Comparison of ENCODE assay signal across 12 mouse cellular contexts in the genomic region with DNA sequence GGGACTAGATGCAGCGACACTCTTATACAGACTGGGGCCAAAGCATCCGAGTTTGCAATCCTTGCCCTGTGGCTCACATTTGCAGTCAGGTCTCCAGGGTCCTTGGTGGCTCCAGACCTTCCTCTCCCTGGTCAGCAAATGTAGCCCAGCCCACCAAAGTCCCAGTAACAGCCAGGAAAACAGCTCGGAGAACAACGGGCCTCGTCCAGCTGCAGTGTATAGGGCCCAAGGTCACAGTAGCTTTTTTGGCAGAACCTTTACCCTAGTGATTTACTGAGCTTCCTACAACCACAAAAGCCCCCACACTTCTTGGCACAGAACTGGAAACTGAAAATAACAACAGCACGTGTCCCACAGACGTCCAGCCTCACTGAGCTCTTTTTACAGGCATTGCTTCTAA. TPM values are rescaled to one million over a fixed set of nuclear protein-coding genes. Genes with fewer than 3 reads are reported as not detected.
DNase-seq lines count a peak whose midpoint lies in the region; ATAC-seq and TF ChIP-seq lines count a peak whose summit lies in the region.
"Had no signal": no experiment of that assay in that cellular context is flagged by ENCODE, and none has a peak within 500 bp of the region (broad histone marks: within the 10 kb centered on the region; RNA-seq: fewer than 3 reads in every experiment).

No protein-coding gene starts in this region.

- H3K4me1 ChIP-seq in kidney, embryonic 14.5 days (ENCODE audit: control insufficient read depth, insufficient read depth, low read length), result no peaks in the 10 kb centered on the region; the same call in 1 of the 2 replicates
- H3K4me1 ChIP-seq in lung, postnatal 0 days (ENCODE audit: insufficient read depth, low read depth, low read length), result no peaks in the 10 kb centered on the region

- no peak for DNase-seq in kidney, adult 18-20 months
- peak; percentile 38 for DNase-seq in lung, postnatal 0 days (ENCODE audit: low spot score)
- DNase-seq in lung, postnatal 4 days, result no peak
- peak; percentile 53 to 82 for DNase-seq in heart, adult 9 months (ENCODE audit: low spot score in 2 of 2)
- no peak for DNase-seq in urinary bladder, adult 18-20 months (ENCODE audit: low spot score in 2 of 2)
- DNase-seq: right cerebral cortex, adult 18-20 months had no signal

- no peak overlapping the region for H3K4me3 ChIP-seq in kidney, embryonic 14.5 days (ENCODE audit: low read length)
- no peak overlapping the region for H3K4me3 ChIP-seq in lung, postnatal 0 days (ENCODE audit: low read depth, low read length)
- H3K4me3 ChIP-seq: megakaryocyte, embryonic 14.5 days had no signal

- H3K9me3 ChIP-seq in kidney, embryonic 14.5 days (ENCODE audit: control insufficient read depth, low read length), result no peaks in the 10 kb centered on the region
- no peaks in the 10 kb centered on the region for H3K9me3 ChIP-seq in lung, postnatal 0 days (ENCODE audit: low read length)
- H3K9me3 ChIP-seq: megakaryocyte, embryonic 14.5 days had no signal

- 35% methylated on average over 7 of the region's 7 CpGs for WGBS in kidney, embryonic 14.5 days
- WGBS in lung, postnatal 0 days, result 40% methylated on average over 7 of the region's 7 CpGs

- H3K4me2 ChIP-seq in kidney, embryonic 14.5 days (replicated peaks; ENCODE audit: low read depth, low read length), result no peak overlapping the region
- H3K4me2 ChIP-seq in lung, postnatal 0 days (replicated peaks; ENCODE audit: low read depth, low read length), result no peak overlapping the region

- H3K27ac ChIP-seq in kidney, embryonic 14.5 days (ENCODE audit: low read depth, low read length), result no peak overlapping the region
- no peak overlapping the region for H3K27ac ChIP-seq in lung, postnatal 0 days (ENCODE audit: low read length)

- TF ChIP-seq EP300 in lung, postnatal 0 days (IDR thresholded peaks at IDR 0.05), result no peak

- ATAC-seq in kidney, embryonic 14.5 days (ENCODE audit: low FRiP score, low TSS enrichment), result 0 out of 2 replicates have a peak, but pooled peaks have one; percentile 65
- ATAC-seq in lung, postnatal 0 days, result peak; percentile 65; the same call in 1 of the 2 replicates
- peak; percentile 33 to 59; a peak in 2 of 4 replicates for ATAC-seq in hematopoietic stem cell, adult 5-6 weeks (replicated peaks in 1 of 2; ENCODE audit: insufficient read depth in 1 of 2, low FRiP score in 2 of 2, low TSS enrichment in 1 of 2, low read depth in 1 of 2, poor library complexity in 2 of 2, severe bottlenecking in 2 of 2)

- H3K27me3 ChIP-seq in kidney, embryonic 14.5 days (ENCODE audit: control insufficient read depth, insufficient read depth, low read length), result no peaks in the 10 kb centered on the region
- no peaks in the 10 kb centered on the region for H3K27me3 ChIP-seq in lung, postnatal 0 days (replicated peaks; ENCODE audit: insufficient read depth, low read length)

- H3K36me3 ChIP-seq in kidney, embryonic 14.5 days (ENCODE audit: control insufficient read depth, insufficient read depth, low read length), result no peaks in the 10 kb centered on the region
- no peaks in the 10 kb centered on the region for H3K36me3 ChIP-seq in lung, postnatal 0 days (ENCODE audit: insufficient read depth, low read length)

- no peak for TF ChIP-seq CTCF in lung, postnatal 0 days (IDR thresholded peaks at IDR 0.05)

- H3K9ac ChIP-seq in kidney, embryonic 14.5 days (ENCODE audit: low read depth, low read length), result no peak overlapping the region
- H3K9ac ChIP-seq in lung, postnatal 0 days (replicated peaks; ENCODE audit: low read depth), result no peak overlapping the region

RNA-seq across cellular contexts. Expression of a gene that starts 7.0 kb away (rescaled TPM):
- polyA plus RNA-seq in kidney, embryonic 14.5 days (2014; fragmentation: Nextera tagmentation; extraction: Ambion mirVana), result 0.46 and 0.53 TPM in 2 replicates
- polyA plus RNA-seq in lung, postnatal 0 days (2015; fragmentation: Nextera tagmentation; extraction: Ambion mirVana), result 0.10 and 0.24 TPM in 2 replicates
- total RNA-seq in hematopoietic stem cell, adult 5-6 weeks (2017), result not detected in 2 replicates
- total RNA-seq: layer of hippocampus, postnatal 14 days had no signal
- polyA plus RNA-seq: limb, embryonic 11.5 days had no signal

RNA-seq across cellular contexts. Expression of a gene that starts 57.0 kb away (rescaled TPM):
- 12.8 and 13.3 TPM in 2 replicates for polyA plus RNA-seq in kidney, embryonic 14.5 days (2014; fragmentation: Nextera tagmentation; extraction: Ambion mirVana)
- 8.7 and 15.3 TPM in 2 replicates for polyA plus RNA-seq in lung, postnatal 0 days (2015; fragmentation: Nextera tagmentation; extraction: Ambion mirVana)
- not detected in 2 replicates for total RNA-seq in hematopoietic stem cell, adult 5-6 weeks (2017)
- total RNA-seq: gastrocnemius, adult 18-20 months had no signal

Comparison
In these comparisons a context has a peak if more than half of its experiments do, and no peak if none do; other contexts are left out.
1. DNase-seq: peak in lung, postnatal 0 days (single experiment) and heart, adult 9 months (2 of 2); none in kidney, adult 18-20 months (single experiment), lung, postnatal 4 days (0 of 2) and urinary bladder, adult 18-20 months (0 of 2).
2. Peak in every context shown above with its lines, with median percentiles within 50 percentile points of each other: ATAC-seq.